Comparison of ENCODE assay signal across 7 mouse cellular contexts in genomic region chrX:77510371-77511300, GRCm38 (mm10). TPM values are rescaled to one million over a fixed set of nuclear protein-coding genes. Genes with fewer than 3 reads are reported as not detected.
A peak's percentile ranks its signal among the peaks of the same experiment; 100 is the strongest.
DNase-seq lines count a peak whose midpoint lies in the region; ATAC-seq lines count a peak whose summit lies in the region.

Tbl1x (plus strand) TSS chrX:77511013.

- H3K9ac ChIP-seq in intestine, embryonic 16.5 days (ENCODE audit: low read depth, low read length): peak within 1 kb of the TSS; percentile 80
- H3K9ac ChIP-seq in limb, embryonic 11.5 days (ENCODE audit: low read length): peak within 1 kb of the TSS; percentile 88
- peak within 1 kb of the TSS; percentile 83 for H3K9ac ChIP-seq in midbrain, embryonic 13.5 days (replicated peaks)

- ATAC-seq in intestine, embryonic 16.5 days: peak; percentile 87
- ATAC-seq in limb, embryonic 11.5 days (ENCODE audit: insufficient number of reproducible peaks, low FRiP score, low TSS enrichment, low read depth): peak; percentile 87
- ATAC-seq in midbrain, embryonic 13.5 days: peak; percentile 84

- peak within 1 kb of the TSS; percentile 94 for H3K27ac ChIP-seq in intestine, embryonic 16.5 days (ENCODE audit: low read length)
- H3K27ac ChIP-seq in limb, embryonic 11.5 days (replicated peaks; ENCODE audit: low read depth, low read length): peak within 1 kb of the TSS; percentile 94
- peak within 1 kb of the TSS; percentile 96 for H3K27ac ChIP-seq in midbrain, embryonic 13.5 days

- no peaks in the 10 kb centered on the region for H3K36me3 ChIP-seq in intestine, embryonic 16.5 days (ENCODE audit: control insufficient read depth, insufficient read depth, low read length)
- no peaks in the 10 kb centered on the region for H3K36me3 ChIP-seq in limb, embryonic 11.5 days (ENCODE audit: control insufficient read depth, insufficient read depth, low read length)
- H3K36me3 ChIP-seq in midbrain, embryonic 13.5 days: no peaks in the 10 kb centered on the region

- peaks cover 5% of the 10 kb centered on the region; the same call in 1 of the 2 replicates for H3K4me1 ChIP-seq in intestine, embryonic 16.5 days (ENCODE audit: control insufficient read depth, insufficient read depth, low read length)
- no peaks in the 10 kb centered on the region for H3K4me1 ChIP-seq in limb, embryonic 11.5 days (ENCODE audit: control insufficient read depth, insufficient read depth, low read length)
- H3K4me1 ChIP-seq in midbrain, embryonic 13.5 days (replicated peaks): peaks cover 21% of the 10 kb centered on the region

- DNase-seq in adrenal gland, adult 18-20 months (ENCODE audit: low spot score in 2 of 2): peak; percentile 63
- DNase-seq in embryo, embryonic 10.5 days (ENCODE audit: low spot score): peak; percentile 85
- peak; percentile 61 to 69 for DNase-seq in gastrocnemius, postnatal 4 days (ENCODE audit: low spot score in 2 of 2)
- DNase-seq in limb, embryonic 11.5 days (ENCODE audit: low spot score): peak; percentile 87
- DNase-seq in spleen, adult 12 weeks (ENCODE audit: low spot score): peak; percentile 18

- H3K9me3 ChIP-seq in intestine, embryonic 16.5 days (ENCODE audit: control insufficient read depth, low read length): no peaks in the 10 kb centered on the region
- H3K9me3 ChIP-seq in limb, embryonic 11.5 days (ENCODE audit: control insufficient read depth, low read length): no peaks in the 10 kb centered on the region
- no peaks in the 10 kb centered on the region for H3K9me3 ChIP-seq in midbrain, embryonic 13.5 days

- peak within 1 kb of the TSS; percentile 57 for H3K4me3 ChIP-seq in intestine, embryonic 16.5 days (ENCODE audit: low read length)
- H3K4me3 ChIP-seq in limb, embryonic 11.5 days (ENCODE audit: low read depth, low read length): peak within 1 kb of the TSS; percentile 57
- H3K4me3 ChIP-seq in midbrain, embryonic 13.5 days (replicated peaks): peak within 1 kb of the TSS; percentile 66

- WGBS in intestine, embryonic 16.5 days: 13% methylated on average over 43 of the region's 76 CpGs
- WGBS in limb, embryonic 11.5 days: 17% methylated on average over 28 of the region's 76 CpGs
- 25% methylated on average over 35 of the region's 76 CpGs for WGBS in midbrain, embryonic 13.5 days

- no peaks in the 10 kb centered on the region for H3K27me3 ChIP-seq in intestine, embryonic 16.5 days (replicated peaks; ENCODE audit: control insufficient read depth, insufficient read depth, low read length)
- no peaks in the 10 kb centered on the region for H3K27me3 ChIP-seq in limb, embryonic 11.5 days (ENCODE audit: control insufficient read depth, insufficient read depth, low read length)
- no peaks in the 10 kb centered on the region for H3K27me3 ChIP-seq in midbrain, embryonic 13.5 days

- H3K4me2 ChIP-seq in intestine, embryonic 16.5 days (ENCODE audit: low read depth, low read length): peak within 1 kb of the TSS; percentile 55
- H3K4me2 ChIP-seq in limb, embryonic 11.5 days (ENCODE audit: low read depth, severe bottlenecking): peak within 1 kb of the TSS; percentile 38
- peak within 1 kb of the TSS; percentile 59 for H3K4me2 ChIP-seq in midbrain, embryonic 13.5 days (replicated peaks)

RNA-seq across cellular contexts. Expression of gene Tbl1x, which starts in this region (rescaled TPM):
- total RNA-seq in adrenal gland, adult 18-20 months (2021): 10 to 100 TPM; 65.5 to 77.7 TPM
- total RNA-seq in gastrocnemius, postnatal 4 days (2021): 10 to 100 TPM; 39.1 to 39.3 TPM
- 49.6 and 53.3 TPM in 2 replicates for polyA plus RNA-seq in intestine, embryonic 16.5 days (2015; fragmentation: Nextera tagmentation; extraction: Ambion mirVana)
- 94.4 and 101 TPM in 2 replicates for polyA plus RNA-seq in limb, embryonic 11.5 days (2014; fragmentation: Nextera tagmentation; extraction: Ambion mirVana)
- 46.9 and 49.6 TPM in 2 replicates for polyA plus RNA-seq in midbrain, embryonic 13.5 days (2015; fragmentation: Nextera tagmentation; extraction: Ambion mirVana)

Comparison
In these comparisons a context has a peak if more than half of its experiments do, and no peak if none do; other contexts are left out.
1. Peak in every context shown above with its lines: DNase-seq, ATAC-seq, H3K4me3 ChIP-seq and H3K27ac ChIP-seq.
2. DNase-seq: peak in every context shown above with its lines; median percentile 87 in limb, embryonic 11.5 days; 85 in embryo, embryonic 10.5 days; 65 in gastrocnemius, postnatal 4 days; 63 in adrenal gland, adult 18-20 months; 18 in spleen, adult 12 weeks.